Mouse (Mus musculus) left cerebral cortex, postnatal 36 days (tissue): ENCODE measurements at regions not wholly inside any gene's neighbourhood (a gene's known extent, or its start where the extent isn't known, plus 50 kb on each side); places are given as distances from the start of the nearest gene placed in this dataset.

ENCODE experiments used
- DNase-seq, 2 experiments: peaks; one replicate each; pipeline ENCODE4 v3.0.0; 2021 to 2022; ENCODE audit warnings: low spot score in 2 of 2, mixed read lengths in 1 of 2
- intact Hi-C: fragments of 180-260 bp; cut with DNase I; formaldehyde crosslinking; loops from one replicate; pipeline ENCODE4 v1.15.1; 2025

- DNase-seq: no peak
- intact Hi-C loops: loop anchor here (10.0 kb wide), 1 partner anchor 214 kb away; no protein-coding TSS in a partner anchor
Observed at GRCm38 (mm10) chr3:136450361-136450895, 124.6 kb upstream of the Bank1 start.

- DNase-seq: no peak
- intact Hi-C loops: no loop called here
Observed at GRCm38 (mm10) chr3:136449364-136449763, 123.5 kb upstream of the Bank1 start.

GRCm38 (mm10) chr3:136444598-136444997 lies 118.7 kb upstream of the Bank1 start:
- no peak for DNase-seq
- intact Hi-C loops: no loop called here

GRCm38 (mm10) chr3:136442099-136442498 lies 116.2 kb upstream of the Bank1 start:
- no peak for DNase-seq
- intact Hi-C loops: no loop called here

GRCm38 (mm10) chr3:136439907-136440645 lies 114.2 kb upstream of the Bank1 start:
- DNase-seq: no peak
- intact Hi-C loops: no loop called here

GRCm38 (mm10) chr3:136439350-136439749 lies 113.5 kb upstream of the Bank1 start:
- intact Hi-C loops: no loop called here

GRCm38 (mm10) chr3:136434407-136434806 lies 108.5 kb upstream of the Bank1 start:
- DNase-seq: no peak
- intact Hi-C loops: no loop called here

More at GRCm38 (mm10) chr3:136439350-136439749, 113.5 kb upstream of the Bank1 start:
- no peak for DNase-seq

GRCm38 (mm10) chr3:136432072-136432471 lies 106.2 kb upstream of the Bank1 start:
- DNase-seq: no peak
- intact Hi-C loops: no loop called here

GRCm38 (mm10) chr3:136427427-136427826 lies 101.6 kb upstream of the Bank1 start:
- intact Hi-C loops: no loop called here
- DNase-seq: no peak

- intact Hi-C loops: no loop called here
- no peak for DNase-seq
Observed at GRCm38 (mm10) chr3:136426539-136427194, 100.8 kb upstream of the Bank1 start.

- intact Hi-C loops: no loop called here
- DNase-seq: no peak
Observed at GRCm38 (mm10) chr3:136421969-136422614, 96.2 kb upstream of the Bank1 start.

- no peak for DNase-seq
- intact Hi-C loops: no loop called here
Observed at GRCm38 (mm10) chr3:136405606-136406005, 79.7 kb upstream of the Bank1 start.

- DNase-seq: peak; percentile 18 to 42
- intact Hi-C loops: no loop called here
Observed at GRCm38 (mm10) chr3:136383282-136383681, 57.4 kb upstream of the Bank1 start.

GRCm38 (mm10) chr3:136380644-136381043 lies 54.8 kb upstream of the Bank1 start:
- no peak for DNase-seq
- intact Hi-C loops: no loop called here

- peak; percentile 35 to 46 for DNase-seq
- intact Hi-C loops: loop anchor here (10.0 kb wide), 1 partner anchor 585 kb away; no protein-coding TSS in a partner anchor
Observed at GRCm38 (mm10) chr3:136379741-136380398, 54.0 kb upstream of the Bank1 start.

- no peak for DNase-seq
- intact Hi-C loops: loop anchor here (10.0 kb wide), 1 partner anchor 588 kb away; no protein-coding TSS in a partner anchor
Observed at GRCm38 (mm10) chr3:136376893-136377292, 51.0 kb upstream of the Bank1 start.
